Mouse (Mus musculus): ENCODE measurements around the gene Rab26. TPM values are rescaled to one million over a fixed set of nuclear protein-coding genes. Genes with fewer than 3 reads are reported as not detected.

Rab26 gene
- polyA plus RNA-seq, 1 experiment = 21.7 TPM

DNA sequence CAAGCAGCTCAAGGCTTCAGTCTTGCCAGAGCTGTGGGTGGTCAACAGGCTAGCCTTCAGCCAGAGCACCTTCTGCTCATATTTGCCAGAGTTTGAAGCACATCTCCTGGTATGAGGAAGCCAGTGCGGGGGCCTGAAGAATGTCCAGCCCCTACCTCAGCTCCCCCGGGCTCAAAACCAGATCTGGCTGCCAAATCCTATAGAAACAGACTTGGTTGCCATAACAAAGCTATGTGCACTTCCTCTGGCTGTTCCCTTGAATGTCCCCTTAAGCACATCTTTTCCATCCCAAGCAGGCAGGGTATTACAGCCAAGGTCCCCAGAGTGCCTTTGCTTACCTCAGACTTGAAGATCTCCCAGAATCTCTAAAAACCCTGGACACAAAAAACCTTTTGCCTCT, 9.3 kb downstream of the Rab26 start:
- Histone ChIP-seq H3K27ac (ENCODE audit: insufficient read depth, low read length) (no peak overlapping the region), H3K4me3 (replicated peaks; ENCODE audit: insufficient read depth, low read depth, low read length) (no peak overlapping the region), H3K27me3 (ENCODE audit: control insufficient read depth, insufficient read depth, low read length) (no peaks in the 10 kb centered on the region), H3K4me1 (ENCODE audit: control insufficient read depth, insufficient read depth, low read length) (peaks cover 11% of the 10 kb centered on the region)
- WGBS = 25% methylated on average over 2 of the region's 2 CpGs
- no peak for TF ChIP-seq POLR2A (IDR thresholded peaks at IDR 0.05; ENCODE audit: borderline replicate concordance, insufficient read depth, low read length)
- no peak for TF ChIP-seq CTCF (IDR thresholded peaks at IDR 0.05; ENCODE audit: borderline replicate concordance, insufficient read depth, low read depth, low read length)
- DNase-seq = no peak

DNA sequence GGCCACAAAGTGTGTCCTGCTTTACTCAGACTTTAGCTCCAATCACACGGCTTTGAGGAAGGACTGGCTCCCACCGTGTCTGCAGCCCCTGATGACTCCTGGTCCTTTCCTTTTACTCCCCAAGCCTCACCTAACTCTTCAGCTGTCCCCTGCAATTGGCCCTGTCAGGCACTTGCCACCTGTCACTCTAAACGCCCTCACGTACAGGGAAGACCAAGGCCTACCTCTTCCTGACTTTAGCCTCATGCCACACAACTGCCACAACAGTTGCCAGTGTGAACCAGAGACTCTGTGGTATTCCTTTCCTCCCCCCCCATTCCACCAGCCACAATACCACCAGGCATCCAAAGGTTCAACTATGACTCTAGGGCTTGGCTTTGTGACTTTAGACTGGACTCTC, 13.6 kb downstream of the Rab26 start:
- Histone ChIP-seq H3K4me3 (replicated peaks; ENCODE audit: insufficient read depth, low read depth, low read length) (no peak overlapping the region), H3K4me1 (ENCODE audit: control insufficient read depth, insufficient read depth, low read length) (peaks cover 3% of the 10 kb centered on the region; the same call in 1 of the 2 replicates), H3K27ac (ENCODE audit: insufficient read depth, low read length) (no peak overlapping the region), H3K27me3 (ENCODE audit: control insufficient read depth, insufficient read depth, low read length) (no peaks in the 10 kb centered on the region)
- no peak for DNase-seq
- 74% methylated on average over 4 of the region's 4 CpGs for WGBS
- no peak for TF ChIP-seq CTCF (IDR thresholded peaks at IDR 0.05; ENCODE audit: borderline replicate concordance, insufficient read depth, low read depth, low read length)
- no peak for TF ChIP-seq POLR2A (IDR thresholded peaks at IDR 0.05; ENCODE audit: borderline replicate concordance, insufficient read depth, low read length)

DNA sequence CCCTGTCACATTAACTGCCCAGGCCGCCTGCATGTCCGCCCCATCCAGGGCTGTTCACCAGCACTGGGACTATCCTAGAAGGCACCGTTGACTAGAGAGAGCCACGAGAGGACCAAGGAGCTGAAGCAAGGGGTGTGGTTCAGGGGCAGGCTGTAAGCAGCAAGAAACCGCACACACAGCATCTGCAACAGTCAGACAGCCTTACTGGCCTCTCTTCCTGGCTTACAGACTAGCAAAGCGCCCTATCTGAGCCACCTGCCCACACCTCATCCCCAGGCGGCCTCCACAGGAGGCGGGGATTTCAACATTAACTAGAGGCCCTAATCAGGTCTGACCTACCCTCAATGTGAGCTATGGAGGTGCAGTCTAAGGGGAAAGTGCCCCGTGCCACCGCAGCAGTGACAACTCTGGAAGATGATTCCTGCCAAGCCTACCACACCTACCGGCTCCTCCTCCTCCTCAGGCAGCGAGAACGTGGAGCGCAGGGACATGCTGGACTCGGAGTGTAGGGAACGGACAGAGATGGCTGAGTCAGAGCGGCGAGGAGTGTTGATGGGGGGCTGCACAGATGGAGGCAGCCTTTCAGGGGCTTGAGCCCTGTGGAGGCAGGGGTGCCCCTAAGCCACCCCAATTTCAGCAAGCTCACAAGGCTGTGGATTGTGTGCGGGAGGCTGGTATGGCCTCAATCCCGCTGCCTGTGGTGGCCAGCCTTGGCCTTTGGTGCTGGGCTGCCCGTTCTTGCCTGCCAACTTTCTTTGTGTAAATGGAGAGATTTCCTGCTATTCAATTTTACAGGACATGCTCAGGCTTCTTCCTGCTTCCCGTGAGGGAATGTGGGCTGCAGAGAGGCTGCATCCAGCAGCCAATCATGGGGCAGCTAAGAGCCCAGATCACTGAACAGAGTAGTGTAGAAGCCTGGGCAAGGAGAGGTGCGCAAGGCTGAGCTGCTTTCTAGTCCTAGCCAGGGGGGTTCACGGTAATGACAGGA, 19.4 kb downstream of the Rab26 start:
- no peak for TF ChIP-seq CTCF (IDR thresholded peaks at IDR 0.05; ENCODE audit: borderline replicate concordance, insufficient read depth, low read depth, low read length)
- TF ChIP-seq POLR2A (IDR thresholded peaks at IDR 0.05; ENCODE audit: borderline replicate concordance, insufficient read depth, low read length) = no peak
- Histone ChIP-seq H3K4me1 (ENCODE audit: control insufficient read depth, insufficient read depth, low read length) (peaks cover 3% of the 10 kb centered on the region; the same call in 1 of the 2 replicates), H3K27ac (ENCODE audit: insufficient read depth, low read length) (no peak overlapping the region), H3K27me3 (ENCODE audit: control insufficient read depth, insufficient read depth, low read length) (no peaks in the 10 kb centered on the region), H3K4me3 (replicated peaks; ENCODE audit: insufficient read depth, low read depth, low read length) (no peak overlapping the region)
- no peak for DNase-seq
- WGBS = 86% methylated on average over 24 of the region's 24 CpGs

DNA sequence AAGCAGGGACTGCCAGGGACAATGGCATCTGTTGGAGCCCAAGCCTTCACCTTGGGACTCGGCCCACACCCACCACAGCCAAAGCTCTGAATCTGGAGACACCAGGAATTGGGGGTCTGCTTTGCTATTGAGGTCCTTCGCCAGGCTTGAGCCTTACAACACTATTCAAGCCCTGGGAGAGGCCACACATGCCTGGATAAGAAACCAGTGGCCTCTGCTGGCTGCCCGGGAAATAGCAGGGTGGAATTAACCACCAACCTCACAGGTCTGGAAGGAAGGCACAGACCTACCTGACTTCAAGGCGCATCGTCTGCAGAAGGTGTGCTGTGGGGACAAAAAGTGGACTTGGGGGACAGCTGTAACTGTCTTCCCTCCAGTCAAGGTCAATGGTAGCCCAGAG, 20.4 kb downstream of the Rab26 start:
- Histone ChIP-seq H3K27ac (ENCODE audit: insufficient read depth, low read length) (no peak overlapping the region), H3K27me3 (ENCODE audit: control insufficient read depth, insufficient read depth, low read length) (no peaks in the 10 kb centered on the region), H3K4me1 (ENCODE audit: control insufficient read depth, insufficient read depth, low read length) (peaks cover 3% of the 10 kb centered on the region; the same call in 1 of the 2 replicates), H3K4me3 (replicated peaks; ENCODE audit: insufficient read depth, low read depth, low read length) (no peak overlapping the region)
- TF ChIP-seq CTCF (IDR thresholded peaks at IDR 0.05; ENCODE audit: borderline replicate concordance, insufficient read depth, low read depth, low read length) (peak; percentile 72; the same call in 1 of the 2 replicates), POLR2A (IDR thresholded peaks at IDR 0.05; ENCODE audit: borderline replicate concordance, insufficient read depth, low read length) (no peak)
- peak; percentile 65 to 74 for DNase-seq
- WGBS = 29% methylated on average over 5 of the region's 5 CpGs

DNA sequence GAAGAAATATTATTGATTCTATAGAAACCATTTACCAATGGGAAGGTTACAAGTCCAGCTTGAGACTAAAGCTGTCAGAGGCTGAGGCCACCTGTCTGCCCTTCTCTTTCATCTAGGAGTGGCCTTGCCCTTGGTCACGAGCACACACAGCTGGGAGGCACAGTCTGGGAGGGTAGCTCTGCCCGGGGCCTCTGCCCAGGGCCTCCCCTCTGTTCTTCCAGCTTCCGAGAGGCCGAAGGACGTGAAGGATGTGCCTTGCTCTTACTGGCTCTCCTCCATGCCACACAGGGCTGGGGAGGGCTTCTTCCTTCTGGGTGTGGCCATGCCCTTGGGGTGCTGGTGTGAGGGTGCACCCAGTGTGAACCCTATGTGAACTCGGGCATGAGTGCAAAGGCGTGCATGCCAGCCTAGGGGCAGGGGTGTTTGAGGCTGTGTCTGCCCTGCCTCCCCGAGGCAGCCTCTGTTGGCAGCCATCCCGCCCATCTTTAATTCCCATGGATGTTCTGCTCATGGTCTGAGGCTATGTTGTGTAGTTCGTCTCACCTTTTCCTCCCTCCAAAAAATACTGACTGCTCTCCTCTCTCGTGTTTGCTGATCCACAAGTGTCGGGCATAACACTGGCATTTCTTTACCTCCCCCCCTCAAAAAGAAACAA, 26.1 kb downstream of the Rab26 start:
- H3K27ac ChIP-seq (ENCODE audit: insufficient read depth, low read length) = no peak overlapping the region
- WGBS = 41% methylated on average over 12 of the region's 12 CpGs

DNA sequence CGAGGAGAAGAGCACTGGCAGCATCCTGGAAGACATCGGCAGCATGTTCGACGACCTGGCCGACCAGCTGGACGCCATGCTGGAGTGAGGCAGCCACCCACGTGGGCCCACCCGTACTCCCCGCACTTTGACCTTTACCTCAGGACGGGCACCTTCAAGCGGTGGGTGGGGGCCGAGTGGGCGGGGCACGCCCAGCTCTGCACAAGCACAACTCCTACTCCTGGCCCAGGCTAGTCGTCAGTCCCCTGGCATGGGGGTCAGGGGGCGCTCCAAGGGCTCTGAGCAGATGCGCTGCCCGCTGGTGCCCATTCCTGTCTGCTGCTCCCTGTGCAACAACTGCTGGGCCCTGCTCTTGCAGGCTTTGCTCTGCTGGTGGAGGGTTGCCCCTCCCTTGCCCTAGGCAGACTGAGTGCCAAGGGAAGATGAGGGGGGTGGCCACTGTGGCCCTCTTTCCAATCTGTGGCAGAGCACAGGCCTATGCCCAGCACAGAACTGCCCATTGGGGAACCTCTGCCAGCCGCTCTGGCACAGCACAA, 26.8 kb downstream of the Rab26 start:
- 31% methylated on average over 19 of the region's 19 CpGs for WGBS
- Histone ChIP-seq H3K4me3 (replicated peaks; ENCODE audit: insufficient read depth, low read depth, low read length) (no peak overlapping the region), H3K27me3 (ENCODE audit: control insufficient read depth, insufficient read depth, low read length) (no peaks in the 10 kb centered on the region), H3K27ac (ENCODE audit: insufficient read depth, low read length) (no peak overlapping the region), H3K4me1 (ENCODE audit: control insufficient read depth, insufficient read depth, low read length) (peaks cover 19% of the 10 kb centered on the region)
- no peak for TF ChIP-seq POLR2A (IDR thresholded peaks at IDR 0.05; ENCODE audit: borderline replicate concordance, insufficient read depth, low read length)
- no peak for TF ChIP-seq CTCF (IDR thresholded peaks at IDR 0.05; ENCODE audit: borderline replicate concordance, insufficient read depth, low read depth, low read length)
- no peak for DNase-seq

More for the DNA sequence above, 26.1 kb downstream of the Rab26 start:
- Histone ChIP-seq H3K27me3 (ENCODE audit: control insufficient read depth, insufficient read depth, low read length) (no peaks in the 10 kb centered on the region), H3K4me3 (replicated peaks; ENCODE audit: insufficient read depth, low read depth, low read length) (no peak overlapping the region), H3K4me1 (ENCODE audit: control insufficient read depth, insufficient read depth, low read length) (peaks cover 19% of the 10 kb centered on the region)
- TF ChIP-seq CTCF (IDR thresholded peaks at IDR 0.05; ENCODE audit: borderline replicate concordance, insufficient read depth, low read depth, low read length) (no peak), POLR2A (IDR thresholded peaks at IDR 0.05; ENCODE audit: borderline replicate concordance, insufficient read depth, low read length) (no peak)
- no peak for DNase-seq

DNA sequence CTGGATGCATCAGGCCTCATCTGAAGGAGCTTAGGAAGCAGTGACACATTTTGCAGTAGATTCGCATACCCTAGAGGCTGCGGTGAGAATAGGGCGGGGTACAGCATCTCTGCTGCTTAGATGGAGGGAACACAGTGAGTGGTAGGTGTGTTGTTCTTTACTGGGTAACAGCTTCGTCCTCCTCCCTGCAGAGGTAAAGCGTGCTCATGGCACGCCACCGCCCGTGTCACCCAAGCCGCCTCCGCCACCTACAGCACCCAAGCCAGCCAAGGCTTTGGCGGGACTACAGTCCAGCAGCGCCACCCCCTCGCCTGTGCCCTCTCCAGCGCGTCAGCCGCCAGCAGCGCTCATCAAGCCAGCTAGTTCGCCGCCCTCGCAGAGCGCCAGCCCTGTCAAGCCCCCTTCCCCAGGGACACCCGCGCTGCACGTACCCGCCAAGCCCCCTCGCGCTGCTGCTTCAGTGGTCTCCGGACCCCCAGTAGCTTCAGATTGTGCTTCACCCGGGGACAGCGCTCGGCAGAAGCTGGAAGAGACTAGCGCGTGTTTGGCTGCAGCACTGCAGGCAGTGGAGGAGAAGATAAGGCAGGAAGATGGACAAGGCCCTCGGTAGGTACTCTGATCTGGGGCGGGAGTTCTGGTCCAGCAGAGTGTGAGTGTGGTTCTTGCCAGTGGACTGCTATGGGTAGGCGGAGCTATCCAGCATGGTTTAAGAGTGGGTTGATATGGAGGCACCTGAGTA, 27.5 kb downstream of the Rab26 start:
- Histone ChIP-seq H3K27ac (ENCODE audit: insufficient read depth, low read length) (no peak overlapping the region), H3K4me1 (ENCODE audit: control insufficient read depth, insufficient read depth, low read length) (peaks cover 19% of the 10 kb centered on the region), H3K4me3 (replicated peaks; ENCODE audit: insufficient read depth, low read depth, low read length) (peak overlapping the region; percentile 3), H3K27me3 (ENCODE audit: control insufficient read depth, insufficient read depth, low read length) (no peaks in the 10 kb centered on the region)
- WGBS = 13% methylated on average over 36 of the region's 36 CpGs
- peak; percentile 65 to 71 for DNase-seq
- TF ChIP-seq CTCF (IDR thresholded peaks at IDR 0.05; ENCODE audit: borderline replicate concordance, insufficient read depth, low read depth, low read length) (0 out of 2 replicates have a peak, but pooled peaks have one; percentile 10), POLR2A (IDR thresholded peaks at IDR 0.05; ENCODE audit: borderline replicate concordance, insufficient read depth, low read length) (no peak)

Measured in cerebellum, adult 2 months (tissue).